Mouse (Mus musculus): ENCODE results near the gene Scimp. TPM values are rescaled to one million over a fixed set of nuclear protein-coding genes. Genes with fewer than 3 reads are reported as not detected.

Scimp gene
- not detected in 2 replicates for polyA plus RNA-seq (2016; fragmentation: Nextera tagmentation; extraction: Ambion mirVana)

GRCm38 (mm10) chr11:70812365-70812764 is at the start of gene Scimp:
Gene Scimp, minus strand, starts transcription at chr11:70812586.
- Histone ChIP-seq H3K4me3 (no peak within 1 kb of the TSS), H3K9ac (no peak within 1 kb of the TSS)

GRCm38 (mm10) chr11:70860371-70860770 is 48.0 kb upstream of the Scimp start:
- no peaks in the 10 kb centered on the region for H3K9me3 ChIP-seq
- no peak overlapping the region for H3K27ac ChIP-seq
- no peak overlapping the region for H3K9ac ChIP-seq
- H3K4me2 ChIP-seq (replicated peaks): no peak overlapping the region
- no peaks in the 10 kb centered on the region for H3K4me1 ChIP-seq
- no peaks in the 10 kb centered on the region for H3K27me3 ChIP-seq (replicated peaks)
- H3K36me3 ChIP-seq: no peaks in the 10 kb centered on the region
- ATAC-seq (ENCODE audit: low FRiP score, low read depth): no peak
- no peak overlapping the region for H3K4me3 ChIP-seq
- 88% methylated on average over 1 of the region's 1 CpGs for WGBS

More at GRCm38 (mm10) chr11:70812365-70812764, at the start of gene Scimp:
- Histone ChIP-seq H3K4me2 (replicated peaks) (no peak within 1 kb of the TSS), H3K9me3 (no peaks in the 10 kb centered on the region), H3K4me1 (no peaks in the 10 kb centered on the region), H3K27ac (no peak within 1 kb of the TSS), H3K27me3 (replicated peaks) (no peaks in the 10 kb centered on the region), H3K36me3 (no peaks in the 10 kb centered on the region)
- WGBS: 86% methylated on average over 7 of the region's 7 CpGs
- no peak for ATAC-seq (ENCODE audit: low FRiP score, low read depth)

GRCm38 (mm10) chr11:70846029-70846428 is 33.6 kb upstream of the Scimp start:
- no peak overlapping the region for H3K27ac ChIP-seq
- ATAC-seq (ENCODE audit: low FRiP score, low read depth): no peak
- no peak overlapping the region for H3K9ac ChIP-seq
- 74% methylated on average over 2 of the region's 2 CpGs for WGBS
- H3K4me2 ChIP-seq (replicated peaks): peak overlapping the region; percentile 70
- H3K4me3 ChIP-seq: peak overlapping the region; percentile 99
- H3K27me3 ChIP-seq (replicated peaks): no peaks in the 10 kb centered on the region
- peaks cover 6% of the 10 kb centered on the region for H3K4me1 ChIP-seq
- H3K36me3 ChIP-seq: no peaks in the 10 kb centered on the region
- H3K9me3 ChIP-seq: no peaks in the 10 kb centered on the region

GRCm38 (mm10) chr11:70845457-70845978 is 33.1 kb upstream of the Scimp start:
- Histone ChIP-seq H3K36me3 (no peaks in the 10 kb centered on the region), H3K9me3 (no peaks in the 10 kb centered on the region), H3K27me3 (replicated peaks) (no peaks in the 10 kb centered on the region), H3K4me3 (peak overlapping the region; percentile 99), H3K27ac (no peak overlapping the region), H3K9ac (peak overlapping the region; percentile 98), H3K4me2 (replicated peaks) (peak overlapping the region; percentile 70), H3K4me1 (peaks cover 6% of the 10 kb centered on the region)
- WGBS: 6% methylated on average over 19 of the region's 19 CpGs
- ATAC-seq (ENCODE audit: low FRiP score, low read depth): no peak

GRCm38 (mm10) chr11:70844559-70845456 is 32.4 kb upstream of the Scimp start, which contains the start of gene Rabep1:
Gene Rabep1, plus strand, starts transcription at chr11:70844778.
- ATAC-seq (ENCODE audit: low FRiP score, low read depth): peak; percentile 98
- Histone ChIP-seq H3K27ac (peak within 1 kb of the TSS; percentile 81; the same call in 1 of the 2 replicates), H3K4me2 (replicated peaks) (peak within 1 kb of the TSS; percentile 70), H3K9ac (peak within 1 kb of the TSS; percentile 98), H3K27me3 (replicated peaks) (no peaks in the 10 kb centered on the region), H3K4me3 (peak within 1 kb of the TSS; percentile 99), H3K36me3 (no peaks in the 10 kb centered on the region), H3K9me3 (no peaks in the 10 kb centered on the region), H3K4me1 (peaks cover 6% of the 10 kb centered on the region)
- WGBS: under 1% methylated on average over 87 of the region's 88 CpGs

GRCm38 (mm10) chr11:70843701-70844551 is 31.5 kb upstream of the Scimp start:
- no peaks in the 10 kb centered on the region for H3K36me3 ChIP-seq
- no peak overlapping the region for H3K27ac ChIP-seq
- peak overlapping the region; percentile 98; the same call in 1 of the 2 replicates for H3K9ac ChIP-seq
- H3K27me3 ChIP-seq (replicated peaks): no peaks in the 10 kb centered on the region
- H3K9me3 ChIP-seq: no peaks in the 10 kb centered on the region
- WGBS: 19% methylated on average over 12 of the region's 12 CpGs
- H3K4me1 ChIP-seq: peaks cover 6% of the 10 kb centered on the region
- H3K4me2 ChIP-seq (replicated peaks): peak overlapping the region; percentile 70
- peak overlapping the region; percentile 99 for H3K4me3 ChIP-seq
- peak; percentile 12; the same call in 1 of the 2 replicates for ATAC-seq (ENCODE audit: low FRiP score, low read depth)

GRCm38 (mm10) chr11:70842983-70843382 is 30.6 kb upstream of the Scimp start:
- Histone ChIP-seq H3K27ac (no peak overlapping the region), H3K9me3 (no peaks in the 10 kb centered on the region), H3K4me3 (no peak overlapping the region), H3K4me2 (replicated peaks) (no peak overlapping the region), H3K36me3 (no peaks in the 10 kb centered on the region), H3K4me1 (peaks cover 6% of the 10 kb centered on the region), H3K27me3 (replicated peaks) (no peaks in the 10 kb centered on the region), H3K9ac (no peak overlapping the region)
- 36% methylated on average over 4 of the region's 4 CpGs for WGBS
- ATAC-seq (ENCODE audit: low FRiP score, low read depth): no peak

- no peak for ATAC-seq (ENCODE audit: low FRiP score, low read depth)
- Histone ChIP-seq H3K4me3 (no peak overlapping the region), H3K4me1 (no peaks in the 10 kb centered on the region), H3K36me3 (no peaks in the 10 kb centered on the region), H3K27me3 (replicated peaks) (no peaks in the 10 kb centered on the region), H3K9ac (no peak overlapping the region), H3K9me3 (0 out of 2 replicates have a peak, but pooled peaks cover 3% of the 10 kb centered on the region), H3K4me2 (replicated peaks) (no peak overlapping the region), H3K27ac (no peak overlapping the region)
- WGBS: 67% methylated on average over 2 of the region's 2 CpGs
Observed at GRCm38 (mm10) chr11:70838610-70839009, 26.2 kb upstream of the Scimp start.

- H3K9me3 ChIP-seq: peaks cover 3% of the 10 kb centered on the region; the same call in 1 of the 2 replicates
- H3K9ac ChIP-seq: no peak overlapping the region
- H3K4me1 ChIP-seq: no peaks in the 10 kb centered on the region
- H3K27me3 ChIP-seq (replicated peaks): no peaks in the 10 kb centered on the region
- ATAC-seq (ENCODE audit: low FRiP score, low read depth): no peak
- H3K4me3 ChIP-seq: no peak overlapping the region
- WGBS: 91% methylated on average over 3 of the region's 3 CpGs
- H3K4me2 ChIP-seq (replicated peaks): no peak overlapping the region
- no peaks in the 10 kb centered on the region for H3K36me3 ChIP-seq
- no peak overlapping the region for H3K27ac ChIP-seq
Observed at GRCm38 (mm10) chr11:70837031-70837430, 24.6 kb upstream of the Scimp start.

GRCm38 (mm10) chr11:70835381-70835831 is 23.0 kb upstream of the Scimp start:
- Histone ChIP-seq H3K27me3 (replicated peaks) (no peaks in the 10 kb centered on the region), H3K4me1 (no peaks in the 10 kb centered on the region), H3K27ac (no peak overlapping the region), H3K4me3 (no peak overlapping the region), H3K9me3 (peaks cover 3% of the 10 kb centered on the region; the same call in 1 of the 2 replicates), H3K36me3 (no peaks in the 10 kb centered on the region), H3K9ac (no peak overlapping the region), H3K4me2 (replicated peaks) (no peak overlapping the region)
- ATAC-seq (ENCODE audit: low FRiP score, low read depth): no peak
- WGBS: 76% methylated on average over 6 of the region's 6 CpGs

- no peak overlapping the region for H3K4me3 ChIP-seq
- H3K36me3 ChIP-seq: no peaks in the 10 kb centered on the region
- no peak overlapping the region for H3K4me2 ChIP-seq (replicated peaks)
- no peak overlapping the region for H3K9ac ChIP-seq
- peaks cover 3% of the 10 kb centered on the region; the same call in 1 of the 2 replicates for H3K9me3 ChIP-seq
- no peaks in the 10 kb centered on the region for H3K27me3 ChIP-seq (replicated peaks)
- WGBS: 67% methylated on average over 3 of the region's 3 CpGs
- no peaks in the 10 kb centered on the region for H3K4me1 ChIP-seq
- no peak for ATAC-seq (ENCODE audit: low FRiP score, low read depth)
- no peak overlapping the region for H3K27ac ChIP-seq
Observed at GRCm38 (mm10) chr11:70833831-70834230, 21.4 kb upstream of the Scimp start.
